Mouse (Mus musculus) spleen, postnatal 4 days (tissue): ENCODE data around the gene Git2.

Experiments used
- DNase-seq, 2 experiments: peaks; one replicate each; pipeline ENCODE4 v3.0.0; 2022; ENCODE audit warnings: low spot score in 2 of 2

The Git2 gene

GRCm38 (mm10) chr5:114775056-114775979 is at the start of gene Git2:
Gene Git2 (minus strand): TSS chr5:114775517.
- DNase-seq, result peak in 1 of 2 experiments; percentile 73

- peak; percentile 49 to 80 for DNase-seq
These were observed 48.9 kb upstream of the Git2 start for GRCm38 (mm10) chr5:114824197-114824596.

GRCm38 (mm10) chr5:114822796-114823688 is 47.7 kb upstream of the Git2 start, which contains the start of gene 1500011B03Rik:
Gene 1500011B03Rik (minus strand): TSS chr5:114823468.
- DNase-seq, result peak; percentile 71 to 84

GRCm38 (mm10) chr5:114818124-114818523 is 42.8 kb upstream of the Git2 start:
- no peak for DNase-seq

GRCm38 (mm10) chr5:114816599-114816998 is 41.3 kb upstream of the Git2 start:
- DNase-seq, result no peak

- DNase-seq, result peak; percentile 84 to 91
These were observed 38.3 kb upstream of the Git2 start for GRCm38 (mm10) chr5:114813525-114814181.

GRCm38 (mm10) chr5:114809826-114810225 is 34.5 kb upstream of the Git2 start:
- no peak for DNase-seq

GRCm38 (mm10) chr5:114809181-114809756 is 34.0 kb upstream of the Git2 start:
- DNase-seq, result no peak

GRCm38 (mm10) chr5:114808385-114808784 is 33.1 kb upstream of the Git2 start:
- DNase-seq, result no peak

- no peak for DNase-seq
These were observed 32.6 kb upstream of the Git2 start for GRCm38 (mm10) chr5:114807893-114808292.

- no peak for DNase-seq
These were observed 32.2 kb upstream of the Git2 start for GRCm38 (mm10) chr5:114807468-114807867.

- DNase-seq, result no peak
These were observed 31.7 kb upstream of the Git2 start for GRCm38 (mm10) chr5:114807063-114807462.

- no peak for DNase-seq
These were observed 31.3 kb upstream of the Git2 start for GRCm38 (mm10) chr5:114806636-114807035.

GRCm38 (mm10) chr5:114805436-114806350 is 30.4 kb upstream of the Git2 start:
- no peak for DNase-seq

- DNase-seq, result no peak
These were observed 29.6 kb upstream of the Git2 start for GRCm38 (mm10) chr5:114804958-114805357.

GRCm38 (mm10) chr5:114804335-114804734 is 29.0 kb upstream of the Git2 start:
- no peak for DNase-seq

GRCm38 (mm10) chr5:114803231-114803630 is 27.9 kb upstream of the Git2 start:
- DNase-seq, result no peak

GRCm38 (mm10) chr5:114801841-114802240 is 26.5 kb upstream of the Git2 start:
- DNase-seq, result no peak

GRCm38 (mm10) chr5:114801049-114801448 is 25.7 kb upstream of the Git2 start:
- DNase-seq, result peak in 1 of 2 experiments; percentile 70

GRCm38 (mm10) chr5:114799848-114800247 is 24.5 kb upstream of the Git2 start:
- DNase-seq, result no peak
